Mouse (Mus musculus) liver, adult 2 months (tissue): ENCODE measurements around the gene Sox18.

ENCODE experiments used
- CTCF ChIP-seq: fragments of 200-500 bp; IDR thresholded peaks from 2 replicates; pipeline ENCODE4 v1.5.1; 2011; ENCODE audit warnings: low read depth, low read length, control low read depth
- POLR2A ChIP-seq: fragments of 200-500 bp; IDR thresholded peaks from 2 replicates; pipeline ENCODE4 v1.6.1; 2011; ENCODE audit warnings: low read length, control low read depth; ENCODE audit not compliant: insufficient read depth; ENCODE audit errors: extremely low read depth

DNA sequence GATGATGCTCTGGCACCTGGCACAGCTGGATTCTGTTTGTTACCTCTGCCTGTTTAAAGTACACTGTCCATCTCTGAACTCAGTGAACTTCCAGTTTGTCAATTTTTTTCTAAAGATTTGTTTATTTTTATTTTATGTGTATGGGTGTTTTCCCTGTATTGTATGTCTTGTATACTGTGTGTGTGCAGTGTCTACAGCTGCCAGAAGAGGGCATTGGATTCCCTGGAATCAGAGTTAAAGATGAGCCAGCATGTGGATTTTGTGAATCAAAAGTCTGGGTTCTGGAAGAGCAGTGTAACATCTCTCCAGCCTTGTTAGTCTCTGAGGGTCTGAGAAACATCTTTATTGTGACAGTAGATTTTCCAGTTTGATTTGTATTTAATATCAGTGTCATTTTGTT lies 48.0 kb downstream of the Sox18 start:
- TF ChIP-seq POLR2A: no peak
- TF ChIP-seq CTCF: no peak
